Mouse (Mus musculus) layer of hippocampus, adult 8-10 months (tissue): Measurements from ENCODE around the gene Aes. TPM values are rescaled to one million over a fixed set of nuclear protein-coding genes. Genes with fewer than 3 reads are reported as not detected.

Experiments
- DNase-seq, 2 experiments: peaks; one replicate each; pipeline ENCODE4 v3.0.0; 2022; ENCODE audit warnings: low spot score in 2 of 2
- total RNA-seq, 4 experiments: library from RNA; stranded (reverse); gene quantifications; 2 replicates each; pipeline ENCODE4 v1.2.4; 2022

Aes gene
- total RNA-seq, 4 experiments from 2014 or later = 659 to 695 (median 670) TPM

DNA sequence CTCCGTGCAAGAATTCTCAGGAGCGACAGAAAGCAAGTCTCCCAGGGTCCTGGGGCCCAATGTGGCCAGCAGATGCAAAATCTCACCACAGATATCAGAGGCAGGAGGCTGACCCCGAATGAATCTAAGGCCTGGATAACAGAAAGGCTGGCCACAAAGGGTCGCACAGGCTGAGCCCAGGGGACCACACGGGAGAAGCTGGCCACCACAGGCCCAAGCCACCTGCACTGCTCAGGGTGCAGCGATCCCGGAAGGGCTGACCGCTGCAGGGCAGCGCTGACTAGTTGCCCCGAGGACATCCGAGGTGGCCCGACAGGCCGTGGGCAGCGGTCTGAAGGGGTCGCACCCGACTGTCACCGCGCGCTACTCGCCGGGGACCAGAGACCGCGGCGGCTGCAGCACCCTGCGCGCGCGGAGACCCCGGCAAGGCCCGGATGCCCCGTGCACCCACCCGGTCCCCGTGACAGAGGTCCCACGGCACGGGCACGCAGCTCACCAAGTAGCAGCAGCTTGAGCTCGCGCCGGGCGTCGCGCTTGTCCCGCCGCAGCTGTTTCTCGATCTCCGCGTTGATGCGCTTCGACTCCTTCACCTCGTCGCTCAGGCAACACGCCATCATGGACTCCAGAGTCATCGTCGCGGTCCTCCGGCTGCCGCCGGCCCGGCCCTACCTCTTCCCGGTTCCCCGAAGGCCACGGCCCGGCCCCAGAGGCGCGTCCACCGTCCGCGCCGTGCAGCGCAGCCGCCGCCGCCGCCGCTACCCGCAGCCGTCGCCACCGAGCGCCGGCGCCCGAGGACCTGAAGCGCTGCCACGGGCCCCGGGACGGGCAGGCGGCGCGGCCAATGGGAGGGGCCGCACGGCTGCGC, 14.8 kb upstream of the Aes start:
- no peak for DNase-seq

DNA sequence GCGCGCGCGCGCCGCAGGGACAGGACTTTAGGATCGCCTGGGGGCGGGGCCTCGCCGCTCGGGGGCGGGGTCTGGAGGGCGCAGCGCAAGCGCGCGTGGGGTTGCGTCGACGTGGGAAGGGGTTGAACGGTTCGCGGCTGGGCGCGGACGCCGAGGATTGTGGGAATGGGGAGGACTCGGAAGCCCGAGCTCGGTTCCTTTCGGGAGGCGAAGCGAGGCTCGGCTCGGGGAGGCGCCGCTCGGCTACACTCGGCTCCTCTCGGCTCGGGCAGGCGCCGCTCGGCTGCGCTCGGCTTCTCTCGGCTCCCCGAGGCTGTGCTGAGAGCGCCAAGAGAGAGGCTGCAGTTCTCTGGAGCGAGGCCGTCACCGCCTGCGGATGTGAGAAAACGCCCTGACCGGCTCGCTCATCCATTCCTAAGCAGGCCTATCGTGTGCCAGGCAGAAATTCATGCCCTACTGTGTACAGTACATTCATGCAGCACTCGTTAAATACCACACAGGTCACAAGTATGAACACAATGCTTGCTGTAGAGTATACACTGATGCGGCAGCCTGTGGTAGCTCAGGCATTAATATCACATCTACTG, 14.0 kb upstream of the Aes start, which contains the start of gene Gna11:
Gna11 (minus strand) TSS at position 30 of the 587 bp plus-strand sequence.
- peak; percentile 99 for DNase-seq

DNA sequence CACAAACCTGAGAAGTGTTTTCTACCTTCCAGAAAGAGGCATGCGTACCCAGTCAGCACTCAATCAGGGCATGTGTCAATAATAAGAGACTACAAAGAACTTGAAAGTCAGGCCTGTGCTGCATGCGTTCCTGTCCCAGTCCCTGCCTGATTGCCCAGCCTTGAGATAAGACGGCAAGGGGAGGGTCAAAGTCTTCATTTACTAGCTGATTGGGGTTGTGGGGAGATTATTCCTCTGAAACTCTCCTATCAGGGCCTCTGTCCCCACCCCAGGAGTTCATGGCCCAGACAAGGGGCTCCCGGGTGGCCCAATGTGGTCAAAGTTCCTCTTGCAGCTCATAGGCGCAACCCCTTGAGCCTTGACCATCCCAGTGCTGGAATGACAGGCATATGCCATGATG, 13.0 kb upstream of the Aes start:
- no peak for DNase-seq

DNA sequence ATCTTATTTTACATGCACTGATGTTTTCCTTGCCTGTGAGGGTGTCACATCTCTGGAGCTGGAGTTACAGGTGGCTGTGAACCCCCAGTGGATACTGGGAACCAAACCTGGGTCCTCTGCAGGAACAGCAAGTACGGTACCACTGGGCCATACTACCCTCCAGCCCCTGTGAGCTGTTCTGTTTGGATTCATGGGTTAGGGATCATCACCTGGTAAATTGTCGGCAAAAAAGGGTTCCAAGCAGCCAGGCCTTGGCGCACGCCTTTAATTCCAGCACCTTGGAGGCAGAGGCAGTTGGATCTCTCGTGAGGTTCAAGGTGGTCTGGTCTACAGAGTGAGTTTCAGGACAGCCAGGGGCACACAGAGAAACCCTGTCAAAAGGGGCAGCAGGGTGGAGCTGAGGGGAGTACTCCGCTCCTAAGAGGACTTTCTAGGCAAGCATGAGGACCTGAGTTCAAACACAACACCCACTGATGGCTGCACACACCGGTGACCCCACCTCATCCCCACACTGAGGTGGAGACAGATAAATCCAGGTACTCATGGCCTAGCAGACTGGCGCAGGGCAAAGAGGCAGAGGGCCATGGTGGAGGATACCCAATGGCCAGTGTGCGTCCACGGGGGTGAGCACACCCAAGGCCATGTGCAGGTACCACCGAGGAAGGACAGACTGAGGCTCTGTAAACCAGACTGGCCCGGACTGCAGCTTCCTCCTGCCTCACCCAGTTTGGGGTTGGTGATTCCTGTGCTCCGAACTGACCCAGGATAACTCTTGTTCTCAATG, 12.3 kb upstream of the Aes start:
- DNase-seq = no peak

DNA sequence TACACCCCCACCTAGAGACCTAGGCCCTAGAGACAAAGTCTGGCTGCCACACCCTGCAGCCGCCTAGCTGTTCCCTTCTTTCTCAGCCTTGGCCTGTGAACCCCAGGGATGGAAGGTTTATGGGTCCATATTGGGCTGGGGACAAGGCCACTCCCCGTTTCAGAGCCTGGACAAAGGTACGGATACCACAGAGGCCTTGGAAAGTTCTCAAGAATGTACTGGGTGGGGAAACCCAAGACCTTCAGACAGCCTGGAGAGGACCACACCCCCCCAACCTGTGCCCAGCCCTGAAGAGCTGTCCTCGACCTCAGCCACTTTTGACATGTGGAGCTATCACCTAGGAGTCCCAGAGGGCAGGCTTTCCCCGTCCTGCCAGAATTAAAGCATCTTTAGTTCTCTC, 10.3 kb upstream of the Aes start:
- DNase-seq = no peak

DNA sequence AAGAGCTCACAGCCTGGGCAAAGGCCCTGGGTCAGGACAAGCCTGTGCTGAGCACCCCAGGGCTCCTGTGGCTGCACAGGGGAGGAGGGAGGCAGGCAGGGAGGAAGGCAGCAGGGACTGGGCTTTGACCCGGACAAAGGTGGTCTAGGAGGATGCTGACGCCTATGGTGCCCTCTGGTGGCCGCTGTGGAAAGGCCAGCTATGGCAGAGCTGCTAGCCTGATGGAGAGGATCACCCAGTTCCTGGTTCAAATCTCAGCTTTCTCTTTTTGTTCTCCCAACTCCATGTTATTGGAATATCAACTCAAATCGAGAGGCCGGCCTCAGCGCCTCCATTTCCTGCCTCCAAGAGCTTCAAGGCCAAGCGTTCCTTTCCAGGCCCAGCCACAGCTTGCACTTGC, 9.0 kb upstream of the Aes start:
- no peak for DNase-seq

DNA sequence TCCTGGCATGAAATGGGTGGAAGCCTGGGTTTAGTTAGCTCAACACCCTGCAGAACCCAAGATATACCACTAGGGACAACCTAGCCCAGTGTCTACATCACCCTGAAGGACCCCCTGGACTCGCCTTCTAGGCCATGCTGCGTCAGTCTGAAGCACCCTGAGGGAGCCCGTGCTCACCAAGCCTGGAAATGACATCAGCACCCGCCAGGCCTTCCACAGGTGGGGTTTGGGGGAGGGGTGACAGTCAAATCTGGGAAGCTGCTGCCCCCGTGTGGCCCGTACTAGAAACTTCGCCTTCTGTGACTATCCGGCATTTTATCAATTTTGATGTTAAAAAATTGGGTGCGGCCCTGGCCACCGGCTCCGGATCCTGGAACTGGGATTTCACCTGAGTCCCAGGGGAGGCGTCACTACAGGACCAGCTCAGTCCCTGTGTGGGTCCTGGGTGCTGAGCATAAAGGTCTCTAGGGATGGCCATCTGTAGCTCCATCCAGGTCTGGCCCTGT, 7.6 kb upstream of the Aes start:
- DNase-seq = peak; percentile 84

DNA sequence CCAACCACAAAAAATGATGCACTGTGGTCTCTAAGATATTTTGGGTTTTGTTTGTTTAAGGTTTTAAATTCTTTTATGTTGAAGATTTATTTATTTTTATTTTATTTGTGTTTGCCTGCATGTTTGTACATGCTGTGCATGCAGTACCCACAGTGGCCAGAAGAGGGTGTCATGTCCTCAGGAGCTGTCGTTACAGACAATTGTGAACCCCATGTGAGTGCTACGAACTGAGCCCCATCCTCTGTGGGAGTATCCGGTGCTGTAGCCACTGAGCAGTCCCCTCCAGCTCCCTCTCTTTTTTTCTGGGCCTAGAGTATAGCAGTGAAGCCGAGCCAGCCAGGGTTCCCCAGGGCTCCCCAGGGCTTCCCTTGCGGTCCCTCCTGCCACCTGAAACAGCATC, 6.1 kb upstream of the Aes start:
- no peak for DNase-seq

DNA sequence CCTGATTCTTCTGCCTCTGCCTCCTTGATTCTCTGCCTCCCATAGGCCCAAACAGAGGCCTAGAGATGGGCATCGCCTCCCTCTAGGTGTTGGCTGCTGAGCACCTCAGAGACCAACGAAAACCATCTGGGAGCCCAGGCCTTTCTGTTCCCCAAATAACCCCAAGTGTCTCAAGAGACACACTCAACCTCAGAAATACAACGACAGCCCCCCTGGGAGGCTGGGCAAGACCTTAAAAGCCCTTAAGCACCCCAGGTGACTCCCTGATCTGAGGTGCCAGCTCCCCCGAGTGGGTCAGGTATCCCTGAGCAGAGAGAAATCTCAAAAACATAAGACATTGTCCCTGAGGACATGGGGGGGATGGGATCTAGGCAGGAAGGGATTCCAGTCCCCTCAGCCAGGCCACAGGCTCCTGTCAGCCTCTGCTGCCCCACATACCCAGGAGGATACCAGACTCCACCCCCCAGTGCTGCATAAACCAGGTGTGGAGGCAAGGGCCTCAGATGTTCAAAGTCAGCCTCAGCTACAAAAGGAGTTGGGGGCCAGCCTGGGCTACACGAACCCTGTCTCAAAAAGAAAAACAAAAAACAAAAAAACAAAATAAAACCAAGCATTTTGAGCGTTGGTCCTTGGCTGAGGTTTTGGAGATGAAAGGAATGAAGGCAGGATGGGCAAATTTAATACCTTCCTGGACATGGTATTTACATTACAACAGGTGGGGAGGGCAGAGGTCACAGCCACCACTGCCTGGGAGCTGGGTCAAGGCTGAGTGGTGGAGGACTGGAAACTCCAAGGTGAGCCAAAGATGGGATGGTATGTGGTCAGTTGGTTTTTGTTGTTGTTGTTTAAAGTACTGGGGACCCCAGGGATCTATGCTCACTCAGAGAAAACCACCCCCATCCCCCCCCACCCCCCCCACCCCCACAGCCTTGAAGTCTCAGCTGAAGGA, 5.2 kb upstream of the Aes start:
- DNase-seq = no peak

DNA sequence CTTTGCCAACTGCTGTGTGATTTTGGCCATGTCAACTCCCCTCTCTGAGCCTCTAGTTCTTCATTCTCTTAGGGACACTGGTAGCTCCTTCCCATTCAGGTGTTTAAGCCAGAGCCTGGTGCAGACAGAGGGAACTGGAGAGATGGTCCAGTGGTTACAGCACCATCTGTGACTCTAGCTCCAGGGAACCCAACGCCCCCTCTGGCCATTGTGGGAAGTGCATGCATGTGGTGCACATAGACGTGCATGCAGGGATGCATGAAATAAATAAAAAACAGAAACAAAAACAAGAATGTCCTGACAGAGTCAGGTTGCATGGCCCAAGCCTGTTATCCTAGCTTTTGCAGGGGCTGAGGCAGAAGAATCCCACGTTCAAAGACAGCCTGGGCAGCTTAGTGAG, 3.0 kb upstream of the Aes start:
- DNase-seq = no peak

DNA sequence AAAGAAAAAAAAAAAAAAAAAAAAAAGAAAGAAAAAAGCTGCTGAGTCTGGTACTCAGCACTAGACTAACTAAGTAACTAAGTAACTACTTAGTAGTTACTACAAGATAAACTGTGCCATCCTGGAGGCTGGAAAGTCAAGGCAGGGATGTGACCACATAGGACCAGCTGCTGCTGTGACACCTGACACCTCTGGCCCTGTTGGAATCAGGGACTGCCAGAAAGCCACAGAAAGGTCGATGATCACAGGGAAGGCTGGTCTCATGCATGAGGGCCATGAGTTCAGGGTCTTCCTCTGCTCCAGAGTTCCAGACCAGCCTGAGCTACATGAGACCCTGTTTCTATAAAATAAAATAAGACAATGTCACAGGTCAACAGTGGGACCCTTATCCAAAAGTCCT, 1.8 kb upstream of the Aes start:
- no peak for DNase-seq

DNA sequence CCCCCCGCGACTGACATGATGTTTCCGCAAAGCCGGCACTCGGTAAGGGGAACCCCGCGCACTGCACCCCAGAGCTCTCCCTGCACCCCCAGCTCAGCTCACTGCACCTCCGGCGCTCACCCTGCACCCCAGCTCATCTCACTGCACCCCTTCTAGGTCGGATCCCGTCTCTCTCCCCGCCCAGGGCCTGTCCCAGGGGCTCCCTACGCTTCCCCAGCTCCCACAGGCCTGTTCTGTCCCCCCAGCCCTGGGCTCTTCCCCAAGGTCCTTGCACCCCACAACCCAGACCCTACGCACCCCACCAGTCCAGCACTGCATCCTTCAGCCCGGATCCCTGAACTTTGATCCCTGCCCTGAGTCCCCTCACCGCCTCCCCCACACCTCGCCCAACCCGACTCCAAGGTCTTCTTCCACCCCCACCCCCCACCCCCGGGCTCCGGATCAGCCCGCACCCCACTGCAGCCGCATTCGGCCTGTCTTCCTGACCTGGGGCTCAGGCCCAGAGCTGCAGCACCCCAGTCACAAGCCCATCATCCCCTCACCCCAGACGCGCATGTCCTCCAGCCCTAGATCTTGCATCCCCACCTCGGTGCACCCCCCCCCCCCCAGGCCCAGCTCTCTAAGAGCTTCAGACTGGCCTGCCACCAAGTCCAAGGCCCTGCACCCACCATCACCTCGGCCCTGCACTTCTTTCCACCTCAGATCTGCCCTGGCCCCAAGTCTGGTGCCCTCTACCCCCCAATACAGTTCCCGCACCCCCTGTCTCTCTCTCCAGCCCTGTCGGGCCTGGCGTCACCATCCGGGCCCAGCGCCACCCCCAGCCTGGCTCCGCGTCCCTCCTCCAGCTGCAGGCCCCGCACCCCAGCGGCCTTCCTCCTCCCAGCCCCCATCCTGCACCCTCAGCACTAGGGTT, 595 bp downstream of the Aes start:
- peak in 1 of 2 experiments; percentile 68 for DNase-seq

DNA sequence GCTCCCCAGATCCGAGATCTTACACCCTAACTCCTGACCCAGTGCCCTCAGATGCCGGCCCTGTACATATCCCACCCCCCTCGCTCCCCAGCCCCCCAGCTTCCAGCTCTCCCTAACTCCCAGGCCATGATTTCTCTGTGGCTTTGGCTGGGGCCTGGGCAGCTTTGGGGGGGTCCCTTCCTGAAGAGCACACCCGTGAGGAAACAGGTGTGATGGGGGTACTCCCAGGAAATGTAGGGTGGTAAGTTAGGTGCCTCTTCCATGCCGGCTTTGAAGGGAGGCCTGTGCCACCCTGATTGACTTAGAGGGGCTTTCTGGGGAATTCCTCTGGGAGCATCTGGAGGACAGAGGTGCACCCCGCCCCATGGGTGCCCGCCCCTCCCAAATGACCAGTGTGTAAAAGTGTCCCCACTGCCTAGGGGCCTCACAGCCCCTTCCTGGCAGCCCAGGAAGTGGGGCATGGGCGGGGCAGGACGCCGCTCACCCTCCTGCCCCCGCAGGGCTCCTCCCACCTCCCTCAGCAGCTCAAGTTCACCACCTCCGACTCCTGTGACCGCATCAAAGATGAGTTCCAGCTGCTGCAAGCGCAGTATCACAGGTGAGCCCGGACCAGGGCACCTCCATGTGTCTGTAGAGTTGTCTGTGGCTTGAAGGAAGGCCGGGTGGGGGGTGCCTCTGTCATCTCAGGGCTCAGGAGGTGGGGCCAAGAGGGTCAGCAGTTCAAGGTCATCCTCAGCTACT, 1.6 kb downstream of the Aes start:
- DNase-seq = no peak

DNA sequence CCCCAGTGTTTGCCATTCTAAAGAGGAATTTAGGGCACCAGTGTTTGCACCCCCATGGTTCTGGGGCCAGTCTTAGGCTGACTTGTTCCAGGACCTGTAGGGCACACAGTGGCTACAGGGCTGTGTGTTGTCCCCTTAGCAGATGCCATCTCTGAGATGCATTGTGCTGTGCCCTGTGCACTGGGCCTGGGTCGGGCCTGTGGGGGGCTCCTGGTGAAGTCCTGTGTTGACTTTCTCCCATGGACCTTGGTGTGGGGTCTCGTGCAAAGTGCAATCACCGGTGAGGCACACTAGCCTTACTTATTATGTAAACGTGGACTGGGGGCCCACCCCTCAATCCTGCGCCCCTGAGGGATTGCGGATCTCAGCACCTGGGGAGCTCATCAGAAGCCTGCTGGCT, 3.1 kb downstream of the Aes start:
- no peak for DNase-seq

DNA sequence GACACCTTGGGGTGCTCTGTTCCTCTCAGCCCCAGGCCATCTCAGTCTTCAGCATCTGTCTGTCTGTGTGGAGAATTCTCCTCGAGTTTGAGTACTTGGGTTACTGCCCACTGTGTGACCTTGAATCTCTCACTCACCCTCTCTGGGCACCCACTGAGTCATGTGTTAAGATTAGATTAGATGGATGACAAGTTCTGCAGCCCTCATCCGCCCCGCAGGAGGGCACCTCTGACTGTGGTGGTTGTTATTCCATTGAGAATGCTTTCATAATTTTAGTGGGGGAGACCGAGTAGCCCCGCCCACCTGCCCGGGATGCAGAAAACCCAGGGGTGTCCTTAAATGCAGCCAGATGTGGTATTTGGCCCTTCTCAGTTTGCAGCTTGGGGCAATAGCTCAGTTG, 4.2 kb downstream of the Aes start:
- no peak for DNase-seq

DNA sequence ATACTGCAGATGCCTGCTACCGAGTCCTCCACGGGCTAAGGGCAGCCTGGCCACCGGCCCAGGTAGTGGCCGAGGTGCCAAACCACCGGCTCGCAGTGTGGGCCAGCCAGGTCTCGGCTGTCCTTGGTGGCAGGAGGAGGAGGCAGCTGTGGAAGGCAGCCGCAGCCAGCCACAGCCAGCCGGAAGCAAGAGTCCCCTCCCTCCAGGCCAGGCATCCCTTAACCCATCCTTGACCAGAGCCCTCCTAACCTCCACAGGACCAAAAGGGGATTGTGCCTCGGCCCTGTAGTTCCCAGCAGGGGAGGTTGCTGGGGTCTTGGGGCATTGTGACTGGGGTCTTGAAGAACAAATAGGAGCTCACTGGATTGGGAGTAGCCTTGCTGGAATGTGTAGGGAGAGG, 4.9 kb downstream of the Aes start:
- DNase-seq = no peak

DNA sequence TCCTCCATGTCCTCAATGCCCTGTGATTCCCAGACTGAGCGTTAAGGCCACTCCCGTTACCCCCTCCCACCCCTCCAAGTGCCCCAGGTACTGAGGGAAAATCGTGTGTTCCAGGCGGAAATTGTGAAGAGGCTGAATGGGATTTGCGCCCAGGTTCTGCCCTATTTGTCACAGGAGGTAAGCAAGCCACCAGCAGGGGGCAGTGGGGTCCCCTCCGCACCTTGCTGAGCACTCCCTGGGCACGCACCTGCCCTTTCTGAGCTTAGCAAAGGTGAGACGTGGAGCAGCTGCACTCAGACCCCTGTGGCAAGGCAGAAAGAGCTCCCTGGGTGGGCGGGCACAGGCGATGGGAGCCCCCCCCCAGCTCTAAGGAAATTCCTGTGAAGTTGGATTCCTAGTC, 5.4 kb downstream of the Aes start:
- no peak for DNase-seq

DNA sequence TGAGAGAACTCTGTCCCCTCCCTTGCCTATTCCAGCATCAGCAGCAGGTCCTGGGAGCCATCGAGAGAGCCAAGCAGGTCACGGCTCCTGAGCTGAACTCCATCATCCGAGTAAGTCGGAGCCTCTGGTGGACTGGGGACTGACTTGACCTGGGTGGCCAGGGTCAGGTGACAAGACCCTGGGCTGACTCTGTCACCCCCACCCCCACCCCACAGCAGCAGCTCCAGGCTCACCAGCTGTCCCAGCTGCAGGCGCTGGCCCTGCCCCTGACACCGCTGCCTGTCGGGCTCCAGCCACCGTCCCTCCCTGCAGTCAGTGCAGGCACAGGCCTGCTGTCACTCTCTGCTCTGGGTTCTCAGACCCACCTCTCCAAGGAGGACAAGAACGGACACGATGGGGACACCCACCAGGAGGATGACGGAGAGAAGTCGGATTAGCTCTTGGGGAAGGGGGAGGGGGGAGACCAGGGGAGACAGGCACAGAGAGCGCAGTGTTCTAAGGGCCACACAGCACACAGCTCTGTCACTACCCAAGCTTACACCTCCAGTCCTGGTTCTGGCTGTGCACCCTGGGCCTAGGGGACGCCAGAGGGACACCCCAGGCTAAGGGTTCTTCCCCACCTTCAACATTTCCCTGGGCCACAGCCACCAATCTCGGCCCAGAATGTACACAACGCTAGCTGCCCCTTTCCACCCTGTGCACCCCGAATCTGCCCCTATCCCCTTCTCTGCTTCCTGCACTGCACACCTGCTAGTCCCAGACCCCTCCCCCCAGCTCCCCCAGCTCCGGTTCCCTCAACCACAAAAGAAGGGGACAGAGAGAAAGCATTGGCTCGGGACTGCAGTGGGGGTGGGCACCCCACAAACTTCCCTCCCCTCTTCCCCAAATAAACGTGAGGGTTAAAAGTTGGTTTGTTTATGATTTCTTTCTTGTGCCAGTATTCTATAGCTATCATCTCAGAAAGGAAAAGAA, 6.3 kb downstream of the Aes start:
- no peak for DNase-seq
